Mouse (Mus musculus): ENCODE measurements around the gene Rad51b. TPM values are rescaled to one million over a fixed set of nuclear protein-coding genes. Genes with fewer than 3 reads are reported as not detected.

The Rad51b gene
- polyA plus RNA-seq, 1 experiment = 1.1 TPM

DNA sequence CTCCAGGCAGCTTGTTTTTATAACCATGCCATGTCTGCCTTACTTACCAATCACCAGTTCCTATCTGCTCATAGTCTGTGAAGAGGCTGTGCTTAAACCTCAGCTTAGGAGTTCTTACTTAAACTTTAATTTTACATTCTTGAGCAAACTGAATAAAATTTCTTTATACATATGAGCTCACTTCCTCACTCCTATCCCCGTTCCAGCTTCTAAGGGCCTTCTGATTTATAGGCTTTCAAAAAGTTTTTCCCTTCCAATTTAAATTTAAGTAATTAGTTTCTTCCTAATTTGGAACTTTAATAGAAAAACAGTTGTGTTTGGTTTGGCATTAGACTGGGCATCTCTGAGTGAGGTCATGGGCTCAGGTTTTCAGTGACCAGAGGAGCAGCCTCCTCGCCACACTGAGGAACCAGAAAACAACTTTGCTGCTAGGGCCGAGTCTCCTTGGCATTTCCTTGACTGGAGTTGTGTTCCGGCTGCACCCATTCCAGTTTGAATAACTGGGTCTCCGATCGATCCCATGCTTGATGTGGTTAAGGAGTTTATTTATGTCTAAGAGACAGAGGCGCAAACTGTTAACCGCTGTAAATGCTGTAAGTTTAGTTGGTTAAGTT, 115.9 kb downstream of the Rad51b start:
- no peak for DNase-seq
- H3K4me3 ChIP-seq (replicated peaks; ENCODE audit: extremely low read depth, low read depth, low read length) = no peak overlapping the region
- WGBS = 66% methylated on average over 8 of the region's 8 CpGs
- TF ChIP-seq POLR2A (IDR thresholded peaks at IDR 0.05; ENCODE audit: borderline replicate concordance, extremely low read depth, low read depth, low read length) (no peak), CTCF (IDR thresholded peaks at IDR 0.05; ENCODE audit: insufficient read depth, low read length) (no peak)
- 0 out of 2 replicates have a peak, but pooled peaks cover 2% of the 10 kb centered on the region for H3K4me1 ChIP-seq (ENCODE audit: control insufficient read depth, insufficient read depth, low read length)

DNA sequence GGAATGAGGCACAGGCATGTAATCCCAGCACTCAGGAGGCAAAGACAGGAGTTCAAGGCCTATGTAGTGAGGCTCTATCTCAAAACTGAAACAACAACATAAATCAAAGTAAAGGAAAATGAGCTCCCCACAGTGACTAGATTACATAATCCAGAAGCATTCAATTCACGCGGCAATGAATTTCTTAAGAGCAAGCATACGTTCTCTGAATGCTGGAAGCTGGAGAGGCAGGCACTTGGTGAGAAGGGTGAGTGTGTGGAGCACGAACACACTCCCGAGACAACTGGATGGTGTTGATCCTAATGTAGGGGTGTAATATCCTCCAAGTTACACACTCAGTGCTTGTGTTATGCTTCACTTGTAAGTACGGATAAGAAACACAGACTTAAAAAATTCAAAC, 120.3 kb downstream of the Rad51b start:
- no peak for DNase-seq
- TF ChIP-seq CTCF (IDR thresholded peaks at IDR 0.05; ENCODE audit: insufficient read depth, low read length) = no peak
- Histone ChIP-seq H3K4me3 (replicated peaks; ENCODE audit: extremely low read depth, low read depth, low read length) (no peak overlapping the region), H3K4me1 (ENCODE audit: control insufficient read depth, insufficient read depth, low read length) (0 out of 2 replicates have a peak, but pooled peaks cover 2% of the 10 kb centered on the region)
- WGBS = 52% methylated on average over 6 of the region's 6 CpGs

DNA sequence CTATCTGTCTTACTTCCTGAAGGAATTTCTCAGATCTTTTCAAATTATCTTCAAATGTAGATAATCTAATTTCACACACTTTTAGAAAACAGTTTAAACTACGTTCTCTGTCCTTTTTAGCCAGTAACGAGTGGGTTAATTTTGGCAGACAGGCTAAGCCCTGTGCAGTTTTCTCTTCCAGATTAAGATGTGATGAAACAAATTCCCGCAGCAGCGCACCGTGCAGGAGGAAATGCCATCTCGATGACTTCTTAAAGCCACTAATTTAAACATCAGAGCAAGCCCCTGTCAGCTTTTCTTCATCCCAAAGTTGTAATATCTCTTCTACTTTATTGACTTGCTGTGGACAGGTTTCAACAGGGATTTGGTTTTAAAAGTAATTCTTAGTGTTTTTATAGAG, 123.5 kb downstream of the Rad51b start:
- WGBS = 25% methylated on average over 6 of the region's 6 CpGs
- no peak for TF ChIP-seq CTCF (IDR thresholded peaks at IDR 0.05; ENCODE audit: insufficient read depth, low read length)
- no peak for TF ChIP-seq POLR2A (IDR thresholded peaks at IDR 0.05; ENCODE audit: borderline replicate concordance, extremely low read depth, low read depth, low read length)
- no peak for DNase-seq
- H3K4me1 ChIP-seq (ENCODE audit: control insufficient read depth, insufficient read depth, low read length) = 0 out of 2 replicates have a peak, but pooled peaks cover 2% of the 10 kb centered on the region
- no peak overlapping the region for H3K4me3 ChIP-seq (replicated peaks; ENCODE audit: extremely low read depth, low read depth, low read length)

DNA sequence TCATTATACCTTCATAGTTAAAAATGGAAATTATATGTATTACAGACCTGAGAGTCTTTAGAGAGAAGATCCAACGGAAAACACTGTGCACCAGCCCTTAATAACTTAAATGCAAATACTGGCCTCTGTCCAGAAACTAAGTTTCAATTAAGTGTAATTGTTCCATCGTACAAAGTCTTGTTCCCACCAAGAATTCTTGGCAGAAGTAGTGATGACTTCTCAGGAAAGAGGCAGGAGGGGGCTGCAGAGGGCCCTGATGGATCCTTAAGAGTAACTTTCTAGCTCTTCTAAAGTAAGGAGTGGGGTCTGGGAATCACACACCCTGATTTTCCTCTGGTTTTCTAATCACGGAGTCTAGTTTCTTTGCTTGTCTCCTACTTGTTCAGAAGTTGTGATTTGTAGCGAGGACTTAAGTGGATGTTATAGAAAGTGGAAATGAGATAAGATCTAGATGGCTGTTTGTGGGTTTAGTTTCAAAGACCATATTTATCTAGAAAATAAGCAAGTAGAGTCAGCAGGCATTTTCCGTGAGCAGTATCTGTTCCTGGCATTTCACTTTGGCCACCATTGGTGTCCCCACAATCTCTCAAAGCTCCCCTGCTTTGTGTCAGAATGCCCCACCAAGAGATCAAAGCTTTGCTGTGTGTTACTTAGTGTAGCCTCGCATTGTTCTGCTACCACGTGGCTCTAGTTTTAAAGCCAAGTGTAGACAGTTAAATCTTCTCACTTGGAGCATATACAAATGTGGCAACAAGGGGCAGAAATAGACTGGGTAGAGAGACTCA, 132.6 kb downstream of the Rad51b start:
- WGBS = 34% methylated on average over 7 of the region's 7 CpGs
- no peaks in the 10 kb centered on the region; the same call in none of the 2 replicates for H3K4me1 ChIP-seq (ENCODE audit: control insufficient read depth, insufficient read depth, low read length)
- no peak for DNase-seq
- H3K4me3 ChIP-seq (replicated peaks; ENCODE audit: extremely low read depth, low read depth, low read length) = no peak overlapping the region
- no peak for TF ChIP-seq POLR2A (IDR thresholded peaks at IDR 0.05; ENCODE audit: borderline replicate concordance, extremely low read depth, low read depth, low read length)
- TF ChIP-seq CTCF (IDR thresholded peaks at IDR 0.05; ENCODE audit: insufficient read depth, low read length) = no peak

DNA sequence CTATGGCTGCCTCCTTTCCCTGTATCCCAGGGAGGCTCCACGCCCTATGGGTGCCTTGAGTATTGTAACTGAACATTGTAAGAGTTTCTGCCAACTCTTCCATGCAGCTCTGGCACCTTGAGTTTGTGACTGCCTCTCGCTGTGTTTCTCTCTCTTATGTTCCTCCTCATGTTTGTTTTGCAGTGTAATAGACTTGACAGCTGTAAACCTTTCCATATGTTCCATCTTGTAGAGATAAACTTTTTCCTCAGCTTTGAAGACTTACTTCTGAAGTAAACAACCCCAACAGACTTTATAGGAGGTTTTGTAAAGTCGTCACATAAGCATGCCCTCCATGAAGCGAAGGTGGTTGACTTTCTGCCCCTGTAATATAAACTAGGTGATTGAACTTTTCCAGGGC, 134.1 kb downstream of the Rad51b start:
- DNase-seq = no peak
- TF ChIP-seq CTCF (IDR thresholded peaks at IDR 0.05; ENCODE audit: insufficient read depth, low read length) = no peak
- no peak for TF ChIP-seq POLR2A (IDR thresholded peaks at IDR 0.05; ENCODE audit: borderline replicate concordance, extremely low read depth, low read depth, low read length)
- WGBS = 88% methylated on average over 4 of the region's 4 CpGs
- Histone ChIP-seq H3K4me1 (ENCODE audit: control insufficient read depth, insufficient read depth, low read length) (no peaks in the 10 kb centered on the region; the same call in none of the 2 replicates), H3K4me3 (replicated peaks; ENCODE audit: extremely low read depth, low read depth, low read length) (no peak overlapping the region)

DNA sequence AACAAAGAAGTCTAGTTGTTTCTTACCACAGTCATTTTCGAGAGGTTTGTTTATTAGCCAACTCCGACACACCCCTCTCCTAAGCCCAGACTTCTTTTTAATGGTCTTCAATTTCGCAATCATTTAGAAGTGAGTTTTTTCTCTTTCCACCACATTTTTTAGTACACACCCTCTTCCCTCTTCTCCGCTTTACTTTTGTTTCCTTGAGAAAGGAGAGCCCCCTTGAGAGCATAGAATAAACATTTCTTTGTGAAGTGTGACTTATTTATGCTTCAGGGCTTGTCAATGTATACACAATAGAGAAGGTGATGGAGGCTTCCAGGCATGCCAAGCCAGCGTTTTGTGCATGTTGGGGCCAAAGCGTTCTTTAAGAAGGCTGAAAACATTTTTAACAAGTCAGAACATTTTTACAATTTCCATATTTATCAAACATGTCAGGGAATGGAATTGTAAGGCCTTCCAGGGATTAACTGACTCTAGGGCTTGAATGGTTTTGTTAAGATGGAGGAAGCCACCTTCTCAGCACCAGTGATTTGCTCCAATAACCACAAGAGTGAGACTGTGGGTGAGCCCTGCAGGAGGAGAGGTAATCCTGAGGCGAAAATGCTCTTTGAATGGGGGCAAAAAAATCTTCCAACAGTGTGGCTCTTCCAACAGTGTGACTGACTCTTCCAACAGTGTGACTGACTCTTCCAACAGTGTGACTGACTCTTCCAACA, 136.8 kb downstream of the Rad51b start:
- Histone ChIP-seq H3K4me3 (replicated peaks; ENCODE audit: extremely low read depth, low read depth, low read length) (no peak overlapping the region), H3K4me1 (ENCODE audit: control insufficient read depth, insufficient read depth, low read length) (no peaks in the 10 kb centered on the region; the same call in none of the 2 replicates)
- no peak for DNase-seq
- no peak for TF ChIP-seq CTCF (IDR thresholded peaks at IDR 0.05; ENCODE audit: insufficient read depth, low read length)
- TF ChIP-seq POLR2A (IDR thresholded peaks at IDR 0.05; ENCODE audit: borderline replicate concordance, extremely low read depth, low read depth, low read length) = no peak
- WGBS = 25% methylated on average over 7 of the region's 7 CpGs

DNA sequence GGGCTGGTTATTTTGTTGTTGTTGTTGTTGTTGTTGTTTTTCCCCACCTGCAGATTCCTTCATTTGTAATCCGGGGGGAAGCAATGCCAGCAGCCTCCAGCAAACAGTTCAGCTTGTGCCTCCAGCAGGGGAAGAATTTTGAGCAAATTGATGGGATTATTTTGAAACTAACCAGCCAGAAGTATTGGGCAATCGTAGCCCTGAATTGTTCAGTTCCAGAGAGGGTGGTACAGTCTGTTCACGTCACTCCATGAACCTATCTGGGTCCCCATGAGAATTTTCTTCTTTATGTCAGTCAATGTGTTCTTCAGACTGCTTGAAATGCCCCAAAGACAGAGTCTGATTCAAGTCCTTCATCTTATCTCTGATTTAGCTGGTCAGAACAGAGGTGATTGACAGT, 138.4 kb downstream of the Rad51b start:
- peaks cover 3% of the 10 kb centered on the region for H3K4me1 ChIP-seq (ENCODE audit: control insufficient read depth, insufficient read depth, low read length)
- TF ChIP-seq CTCF (IDR thresholded peaks at IDR 0.05; ENCODE audit: insufficient read depth, low read length) (no peak), POLR2A (IDR thresholded peaks at IDR 0.05; ENCODE audit: borderline replicate concordance, extremely low read depth, low read depth, low read length) (no peak)
- WGBS = 56% methylated on average over 3 of the region's 3 CpGs
- DNase-seq = no peak
- H3K4me3 ChIP-seq (replicated peaks; ENCODE audit: extremely low read depth, low read depth, low read length) = no peak overlapping the region

DNA sequence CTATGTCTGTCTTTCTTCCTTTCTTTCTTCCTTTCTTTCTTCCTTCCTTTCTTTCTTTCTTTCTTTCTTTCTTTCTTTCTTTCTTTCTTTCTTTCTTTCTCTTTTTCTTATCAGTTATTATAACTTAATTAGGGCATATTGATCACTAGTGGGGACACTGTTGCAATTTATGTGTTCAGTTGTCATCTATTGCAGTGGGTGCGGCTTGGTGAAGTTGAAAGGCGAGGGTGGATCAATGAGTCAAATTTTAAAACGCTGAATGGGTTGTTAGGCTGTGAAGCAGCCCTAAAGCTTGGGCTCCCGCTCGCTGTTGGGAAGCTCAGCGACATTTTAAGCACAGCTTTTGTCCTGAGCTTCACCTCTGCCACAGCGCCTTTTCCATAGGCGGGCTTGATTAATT, 139.0 kb downstream of the Rad51b start:
- peaks cover 4% of the 10 kb centered on the region for H3K4me1 ChIP-seq (ENCODE audit: control insufficient read depth, insufficient read depth, low read length)
- no peak overlapping the region for H3K4me3 ChIP-seq (replicated peaks; ENCODE audit: extremely low read depth, low read depth, low read length)
- 90% methylated on average over 8 of the region's 8 CpGs for WGBS
- DNase-seq = no peak
- TF ChIP-seq POLR2A (IDR thresholded peaks at IDR 0.05; ENCODE audit: borderline replicate concordance, extremely low read depth, low read depth, low read length) = no peak
- no peak for TF ChIP-seq CTCF (IDR thresholded peaks at IDR 0.05; ENCODE audit: insufficient read depth, low read length)

DNA sequence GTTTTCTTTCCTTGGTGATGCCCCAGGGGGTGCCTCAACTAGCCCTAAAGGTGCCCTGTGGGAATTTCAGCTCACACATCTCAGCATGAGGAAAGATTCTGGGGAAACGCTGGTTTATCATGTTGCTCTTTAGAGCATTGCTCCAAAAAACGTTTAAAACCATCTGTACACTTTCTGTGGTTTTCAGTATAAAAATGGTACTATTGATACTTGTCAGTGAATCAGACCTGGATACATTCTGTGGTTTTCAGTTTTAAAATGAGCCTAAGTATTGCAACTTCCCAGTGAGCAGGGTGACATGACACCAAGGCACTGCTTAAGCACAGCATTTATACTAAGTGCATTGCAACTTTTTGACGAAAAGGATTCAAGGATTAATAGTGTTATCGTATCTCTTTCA, 139.8 kb downstream of the Rad51b start:
- TF ChIP-seq CTCF (IDR thresholded peaks at IDR 0.05; ENCODE audit: insufficient read depth, low read length) (no peak), POLR2A (IDR thresholded peaks at IDR 0.05; ENCODE audit: borderline replicate concordance, extremely low read depth, low read depth, low read length) (no peak)
- Histone ChIP-seq H3K4me1 (ENCODE audit: control insufficient read depth, insufficient read depth, low read length) (peaks cover 10% of the 10 kb centered on the region), H3K4me3 (replicated peaks; ENCODE audit: extremely low read depth, low read depth, low read length) (no peak overlapping the region)
- 66% methylated on average over 4 of the region's 4 CpGs for WGBS
- DNase-seq = no peak
